Mouse (Mus musculus) neural tube, embryonic 15.5 days (tissue): ENCODE results near the gene 4430402I18Rik. TPM values are rescaled to one million over a fixed set of nuclear protein-coding genes. Genes with fewer than 3 reads are reported as not detected.

Experiments used
- ATAC-seq: fragments of 200-750 bp; cut with Nextera tagmentation; 2 replicates; pipeline ENCODE4 v1.8.0; 2017; ENCODE audit warnings: mild to moderate bottlenecking, moderate TSS enrichment, moderate library complexity; ENCODE audit not compliant: low FRiP score
- H3K27ac ChIP-seq: fragments of 300-500 bp; sonication (generic); replicated peaks from 2 replicates; pipeline ENCODE4 v1.5.1; 2015; ENCODE audit warnings: mild to moderate bottlenecking, inconsistent platforms
- H3K27me3 ChIP-seq: fragments of 300-500 bp; sonication (generic); replicated peaks from 2 replicates; pipeline ENCODE4 v1.6.1; 2015; ENCODE audit warnings: inconsistent platforms
- H3K36me3 ChIP-seq: fragments of 300-500 bp; sonication (generic); 2 replicates; pipeline ENCODE4 v1.6.1; 2015; ENCODE audit warnings: inconsistent platforms
- H3K4me1 ChIP-seq: fragments of 300-500 bp; sonication (generic); 2 replicates; pipeline ENCODE4 v1.6.1; 2015; ENCODE audit warnings: inconsistent platforms
- H3K4me2 ChIP-seq: fragments of 300-500 bp; sonication (generic); 2 replicates; pipeline ENCODE4 v1.6.1; 2015; ENCODE audit warnings: inconsistent platforms, mild to moderate bottlenecking, moderate library complexity
- H3K4me3 ChIP-seq: fragments of 300-500 bp; sonication (generic); replicated peaks from 2 replicates; pipeline ENCODE4 v1.5.1; 2015; ENCODE audit warnings: mild to moderate bottlenecking, inconsistent platforms
- H3K9ac ChIP-seq: fragments of 300-500 bp; sonication (generic); replicated peaks from 2 replicates; pipeline ENCODE4 v1.6.1; 2015; ENCODE audit warnings: mild to moderate bottlenecking, inconsistent platforms
- H3K9me3 ChIP-seq: fragments of 300-500 bp; sonication (generic); replicated peaks from 2 replicates; pipeline ENCODE4 v1.6.1; 2016; ENCODE audit warnings: inconsistent platforms
- WGBS: fragments of 180-500 bp; shearing (Covaris S2); methylation state at CpG from one replicate; pipeline ENCODE4 v1.1.7; 2015; ENCODE audit warnings: mixed read lengths; 5-methylcytosine and 5-hydroxymethylcytosine counted together
- polyA plus RNA-seq: library from polyadenylated mRNA; unstranded; fragments of >200 nt; fragmentation: Nextera tagmentation; extraction: Ambion mirVana; gene quantifications from 2 replicates; pipeline ENCODE4 v1.2.1, GENCODE M21; 2015

Gene 4430402I18Rik
- polyA plus RNA-seq, 1 experiment from 2014 or later: 0.78 TPM

DNA sequence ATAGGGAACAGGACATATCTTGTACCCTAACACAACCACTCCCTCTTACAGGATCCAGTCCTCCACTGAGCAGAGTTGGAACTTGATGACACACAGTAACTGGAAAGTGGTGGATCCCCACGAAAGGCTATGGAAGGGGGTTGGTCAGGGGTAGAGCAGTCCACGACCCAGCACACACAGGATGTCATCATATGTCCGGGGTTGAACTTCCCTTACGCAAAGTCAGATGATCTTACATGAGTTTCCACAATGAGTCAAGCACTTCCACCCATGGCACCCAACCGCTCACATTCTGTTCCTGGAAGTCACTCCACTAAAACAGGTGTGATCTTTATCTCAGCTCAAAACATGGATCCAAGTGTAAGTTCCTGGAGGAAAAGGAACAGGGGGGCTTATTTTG is 49.8 kb downstream of the 4430402I18Rik start:
- H3K4me1 ChIP-seq: no peaks in the 10 kb centered on the region
- H3K27ac ChIP-seq: no peak overlapping the region
- H3K9me3 ChIP-seq: no peaks in the 10 kb centered on the region
- H3K27me3 ChIP-seq: no peaks in the 10 kb centered on the region
- peaks cover 7% of the 10 kb centered on the region; the same call in 1 of the 2 replicates for H3K36me3 ChIP-seq
- H3K4me3 ChIP-seq: no peak overlapping the region
- ATAC-seq: no peak
- H3K9ac ChIP-seq: no peak overlapping the region
- WGBS: 89% methylated on average over 5 of the region's 5 CpGs
- no peak overlapping the region for H3K4me2 ChIP-seq

DNA sequence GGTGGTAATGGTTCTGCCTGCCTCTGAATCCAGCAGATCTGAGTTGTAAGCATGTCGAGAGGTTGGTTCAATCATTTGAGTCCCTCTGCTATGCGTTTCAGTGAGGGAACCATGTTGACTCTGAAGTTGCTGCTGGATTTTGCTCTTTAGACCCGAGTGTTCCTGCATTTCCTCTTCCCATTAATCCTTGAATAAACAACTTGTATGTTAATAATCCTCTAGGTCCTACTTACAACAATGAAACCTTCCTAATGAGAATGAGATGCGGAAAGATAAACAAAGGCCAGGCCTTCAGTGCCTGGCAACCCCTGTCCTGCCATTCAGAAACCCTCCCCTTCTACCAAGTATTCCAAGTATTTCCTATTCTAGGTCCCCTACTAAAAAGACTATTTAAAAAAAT is 51.1 kb downstream of the 4430402I18Rik start:
- Histone ChIP-seq H3K27ac (no peak overlapping the region), H3K9ac (no peak overlapping the region), H3K36me3 (peaks cover 10% of the 10 kb centered on the region), H3K27me3 (no peaks in the 10 kb centered on the region), H3K4me1 (no peaks in the 10 kb centered on the region), H3K4me3 (no peak overlapping the region), H3K9me3 (no peaks in the 10 kb centered on the region), H3K4me2 (no peak overlapping the region)
- ATAC-seq: no peak
- 70% methylated on average over 4 of the region's 4 CpGs for WGBS

DNA sequence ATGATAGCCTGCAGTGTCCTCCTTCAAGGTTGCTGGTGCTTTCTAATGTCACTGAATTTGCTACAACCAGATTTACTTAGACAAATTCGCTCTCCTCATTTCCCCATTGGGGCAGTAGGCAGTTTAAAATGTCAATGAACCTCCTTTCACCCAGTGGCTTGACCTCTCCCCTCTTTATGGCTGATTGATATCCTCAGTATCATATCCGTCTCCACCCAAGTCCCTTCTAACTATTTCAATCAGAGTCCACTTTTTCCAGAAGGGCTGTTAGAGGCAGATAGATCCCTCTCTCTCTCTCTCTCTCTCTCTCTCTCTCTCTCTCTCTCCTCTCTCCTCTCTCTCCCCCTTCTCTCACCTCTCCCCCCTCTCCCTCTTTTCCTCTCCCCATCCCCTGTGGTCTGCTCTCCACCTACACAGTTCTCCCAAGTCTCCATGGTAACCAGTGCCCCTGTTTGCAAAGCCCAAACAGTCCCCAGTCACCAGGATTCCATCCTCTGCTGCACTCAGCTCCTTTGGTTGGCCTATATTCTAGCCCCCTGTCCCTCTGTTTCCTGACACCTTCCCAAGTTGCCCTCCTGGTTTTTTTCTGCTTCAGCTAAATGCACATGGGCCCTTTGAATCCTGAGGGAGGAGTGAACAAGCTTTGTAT is 51.9 kb downstream of the 4430402I18Rik start:
- Histone ChIP-seq H3K27me3 (no peaks in the 10 kb centered on the region), H3K4me3 (no peak overlapping the region), H3K4me2 (no peak overlapping the region), H3K36me3 (peaks cover 16% of the 10 kb centered on the region), H3K9ac (no peak overlapping the region), H3K27ac (no peak overlapping the region), H3K9me3 (no peaks in the 10 kb centered on the region), H3K4me1 (no peaks in the 10 kb centered on the region)
- 65% methylated on average over 2 of the region's 2 CpGs for WGBS
- no peak for ATAC-seq

DNA sequence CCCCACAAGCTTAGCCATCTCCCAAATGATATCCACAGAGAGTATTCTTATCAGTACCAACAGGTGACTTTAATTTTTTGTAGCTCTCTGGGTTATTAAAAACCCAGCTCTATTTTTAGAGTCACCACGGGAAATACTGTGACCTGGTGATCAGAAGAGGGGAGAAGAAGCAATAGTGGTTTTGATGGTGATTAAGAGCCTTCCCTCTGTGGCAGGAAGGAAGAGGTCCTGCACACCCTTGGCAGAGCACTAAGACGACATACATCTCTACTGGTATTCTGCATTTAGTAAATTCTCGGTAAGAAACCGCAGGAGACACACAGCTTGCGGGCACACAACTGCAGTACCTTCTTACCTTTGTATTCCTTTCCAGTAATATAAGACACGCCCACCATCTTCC is 53.0 kb downstream of the 4430402I18Rik start:
- ATAC-seq: no peak
- no peak overlapping the region for H3K4me3 ChIP-seq
- WGBS: 88% methylated on average over 6 of the region's 6 CpGs

DNA sequence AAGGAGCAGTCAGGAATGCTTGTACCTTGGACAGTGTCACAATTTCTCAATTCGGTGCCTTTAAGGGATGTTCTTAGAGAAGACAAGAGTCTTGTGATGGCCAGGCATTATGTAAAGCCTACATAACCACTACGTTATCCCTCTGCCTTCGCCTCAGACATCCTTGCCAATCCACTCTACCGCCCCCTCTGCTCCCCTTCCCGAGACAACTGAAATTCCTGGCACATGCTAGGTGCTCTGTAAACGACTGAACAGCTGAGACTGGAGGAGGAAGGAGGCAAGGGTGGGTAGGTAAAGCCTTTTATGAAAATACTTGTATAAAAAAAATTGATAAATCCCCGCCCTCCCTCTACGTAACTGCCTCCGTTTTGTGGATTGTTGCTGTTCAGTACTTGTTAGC is 58.9 kb downstream of the 4430402I18Rik start:
- Histone ChIP-seq H3K9ac (no peak overlapping the region), H3K4me3 (no peak overlapping the region), H3K27me3 (no peaks in the 10 kb centered on the region), H3K4me2 (no peak overlapping the region), H3K27ac (no peak overlapping the region), H3K36me3 (peaks cover 51% of the 10 kb centered on the region), H3K9me3 (no peaks in the 10 kb centered on the region), H3K4me1 (no peaks in the 10 kb centered on the region)
- 88% methylated on average over 9 of the region's 9 CpGs for WGBS
- no peak for ATAC-seq

More for the DNA sequence above, 53.0 kb downstream of the 4430402I18Rik start:
- Histone ChIP-seq H3K27ac (no peak overlapping the region), H3K4me1 (no peaks in the 10 kb centered on the region), H3K9ac (no peak overlapping the region), H3K27me3 (no peaks in the 10 kb centered on the region), H3K9me3 (no peaks in the 10 kb centered on the region), H3K4me2 (no peak overlapping the region), H3K36me3 (peaks cover 20% of the 10 kb centered on the region)

DNA sequence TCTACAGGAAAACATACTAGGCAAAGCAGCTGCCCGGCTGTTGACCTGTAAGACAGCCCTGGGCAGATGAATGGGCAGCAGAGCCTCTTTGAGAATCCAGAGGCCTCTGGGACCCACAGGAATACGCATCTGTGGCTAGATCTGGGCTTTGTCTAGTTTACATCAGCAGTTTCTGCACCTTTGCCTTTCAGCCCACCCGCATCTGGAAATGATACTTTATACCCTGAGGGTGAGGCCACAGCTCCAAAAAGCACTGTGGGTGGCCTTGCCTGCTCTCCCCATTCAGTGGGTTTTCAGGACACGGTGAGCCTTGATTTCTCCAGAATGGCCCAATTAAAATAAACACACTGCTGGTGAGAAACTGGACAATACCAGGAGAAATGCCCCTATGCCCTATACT is 59.4 kb downstream of the 4430402I18Rik start:
- no peak for ATAC-seq
- Histone ChIP-seq H3K27me3 (no peaks in the 10 kb centered on the region), H3K36me3 (peaks cover 48% of the 10 kb centered on the region), H3K9ac (no peak overlapping the region), H3K9me3 (no peaks in the 10 kb centered on the region), H3K4me1 (no peaks in the 10 kb centered on the region), H3K27ac (no peak overlapping the region), H3K4me3 (no peak overlapping the region), H3K4me2 (no peak overlapping the region)
- WGBS: 49% methylated on average over 4 of the region's 4 CpGs

DNA sequence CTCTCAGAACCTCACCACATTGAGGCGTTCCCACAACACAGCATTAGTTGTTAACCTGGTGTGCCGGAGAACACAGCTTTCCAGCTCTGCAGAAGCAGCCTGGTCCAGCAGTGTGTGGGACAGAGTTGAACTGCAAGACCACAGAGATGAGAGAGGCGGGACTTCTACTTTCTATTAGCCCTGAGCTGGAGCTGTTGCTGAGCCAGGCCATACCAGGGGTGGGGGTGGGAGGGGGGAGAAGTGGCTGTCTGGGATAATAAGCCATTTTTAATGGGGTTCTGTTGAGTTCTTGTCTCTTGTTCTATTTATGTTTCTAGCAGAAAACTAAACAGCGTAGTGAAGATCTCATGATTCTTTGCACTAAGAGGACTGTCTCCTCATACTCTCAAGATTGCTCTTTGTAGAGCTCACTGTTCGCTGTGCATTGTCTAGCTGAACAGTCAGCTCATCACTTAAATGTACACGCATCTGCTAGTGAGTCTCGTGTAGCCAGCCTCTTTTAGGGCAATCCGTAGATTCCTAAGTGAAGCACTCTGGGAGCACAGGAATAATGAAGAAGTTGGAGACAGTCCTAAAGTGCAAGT is 64.0 kb downstream of the 4430402I18Rik start:
- Histone ChIP-seq H3K27ac (no peak overlapping the region), H3K9me3 (no peaks in the 10 kb centered on the region), H3K9ac (no peak overlapping the region), H3K27me3 (no peaks in the 10 kb centered on the region), H3K4me3 (no peak overlapping the region), H3K36me3 (peaks cover 28% of the 10 kb centered on the region), H3K4me1 (peaks cover 5% of the 10 kb centered on the region; the same call in 1 of the 2 replicates), H3K4me2 (no peak overlapping the region)
- 87% methylated on average over 8 of the region's 8 CpGs for WGBS
- ATAC-seq: no peak

DNA sequence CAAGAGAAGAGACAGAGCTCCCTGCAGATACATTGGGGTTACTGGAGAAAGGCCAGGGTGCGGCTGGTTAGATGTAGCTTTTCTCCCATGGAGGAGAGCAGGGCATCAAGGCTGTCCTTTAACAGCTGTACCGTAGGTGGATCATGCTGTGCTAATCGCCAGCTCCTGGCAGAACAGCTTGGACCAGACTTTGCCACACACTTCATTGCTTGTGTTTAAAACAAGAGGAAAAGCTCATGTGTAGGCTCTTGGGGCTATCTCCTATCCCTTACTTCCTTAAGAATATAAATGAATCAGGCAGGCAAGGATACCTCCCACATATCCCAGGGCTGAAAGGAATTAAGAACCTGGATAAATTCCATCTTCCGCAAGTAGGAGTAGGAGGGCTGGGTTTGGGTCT is 64.8 kb downstream of the 4430402I18Rik start:
- ATAC-seq: no peak

DNA sequence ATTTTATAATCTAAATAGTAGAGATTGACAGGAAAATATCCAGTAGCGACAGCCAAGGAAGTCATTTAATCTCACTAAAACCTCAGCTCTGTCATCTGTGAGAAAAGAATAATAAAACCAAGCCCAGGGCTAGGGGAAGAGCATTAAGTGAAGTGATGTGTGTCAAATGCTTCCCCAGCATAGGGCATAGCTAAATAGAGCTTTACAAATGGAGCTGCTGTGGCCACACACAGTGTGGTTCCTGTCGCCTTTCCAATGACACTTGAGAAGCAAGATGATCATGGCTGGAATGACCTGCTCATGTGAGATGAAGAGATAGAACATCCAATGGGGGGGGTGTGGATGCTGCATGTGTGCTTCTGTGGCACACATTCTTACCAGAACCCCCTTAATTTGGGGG is 65.5 kb downstream of the 4430402I18Rik start:
- no peak overlapping the region for H3K4me3 ChIP-seq
- H3K27me3 ChIP-seq: no peaks in the 10 kb centered on the region
- no peaks in the 10 kb centered on the region for H3K9me3 ChIP-seq
- peak; percentile 58; the same call in 1 of the 2 replicates for ATAC-seq
- WGBS: 37% methylated on average over 2 of the region's 2 CpGs
- peak overlapping the region; percentile 54 for H3K27ac ChIP-seq
- no peak overlapping the region for H3K9ac ChIP-seq
- peaks cover 5% of the 10 kb centered on the region; the same call in 1 of the 2 replicates for H3K4me1 ChIP-seq
- H3K36me3 ChIP-seq: peaks cover 25% of the 10 kb centered on the region
- no peak overlapping the region for H3K4me2 ChIP-seq

More for the DNA sequence above, 64.8 kb downstream of the 4430402I18Rik start:
- Histone ChIP-seq H3K27ac (peak overlapping the region; percentile 54; the same call in 1 of the 2 replicates), H3K4me2 (no peak overlapping the region), H3K4me3 (no peak overlapping the region), H3K9ac (no peak overlapping the region), H3K36me3 (peaks cover 28% of the 10 kb centered on the region), H3K27me3 (no peaks in the 10 kb centered on the region), H3K9me3 (no peaks in the 10 kb centered on the region), H3K4me1 (peaks cover 5% of the 10 kb centered on the region; the same call in 1 of the 2 replicates)
- 87% methylated on average over 4 of the region's 4 CpGs for WGBS

DNA sequence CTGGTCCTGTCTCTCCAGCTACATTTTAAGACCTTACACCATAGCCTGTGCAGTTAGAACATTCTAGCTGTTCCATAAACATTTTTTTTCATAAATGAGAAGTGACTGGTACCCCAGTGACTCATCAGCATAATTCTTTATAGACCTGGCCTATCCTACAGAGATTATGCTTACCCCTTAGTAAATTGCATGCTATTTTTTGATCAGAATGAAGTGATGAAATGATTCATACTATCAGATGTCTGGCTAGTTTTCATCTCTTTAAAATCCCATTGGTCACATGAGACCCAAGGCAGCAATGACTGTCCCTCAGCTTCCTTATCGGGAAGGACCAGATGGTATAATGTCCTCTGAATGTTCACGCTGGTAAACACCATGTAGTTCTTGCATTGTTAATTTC is 66.8 kb downstream of the 4430402I18Rik start:
- H3K4me2 ChIP-seq: no peak overlapping the region
- H3K9me3 ChIP-seq: no peaks in the 10 kb centered on the region
- H3K36me3 ChIP-seq: peaks cover 13% of the 10 kb centered on the region
- no peak for ATAC-seq
- WGBS: 78% methylated on average over 2 of the region's 2 CpGs
- H3K9ac ChIP-seq: no peak overlapping the region
- no peaks in the 10 kb centered on the region for H3K27me3 ChIP-seq
- no peak overlapping the region for H3K4me3 ChIP-seq
- no peak overlapping the region for H3K27ac ChIP-seq
- peaks cover 8% of the 10 kb centered on the region for H3K4me1 ChIP-seq

DNA sequence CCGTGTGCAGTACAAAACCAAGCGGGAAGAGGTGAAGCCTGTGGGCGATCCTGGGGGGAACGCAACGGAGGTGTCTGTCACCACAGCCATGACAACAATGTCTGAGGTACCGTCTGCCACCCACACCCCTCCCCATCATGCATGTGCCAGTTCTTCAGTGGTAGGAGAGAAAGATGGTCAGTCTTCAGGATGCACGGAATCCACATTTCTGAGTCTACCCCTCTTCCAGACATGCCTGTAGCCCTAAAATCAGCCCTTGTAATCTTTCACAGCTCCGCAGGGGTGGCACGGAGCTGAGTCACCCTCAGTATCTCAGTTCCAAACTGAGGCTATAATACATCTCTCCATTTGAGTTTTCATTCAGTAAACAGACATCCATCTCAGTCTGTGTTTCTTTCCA is 70.1 kb downstream of the 4430402I18Rik start:
- H3K27me3 ChIP-seq: no peaks in the 10 kb centered on the region
- no peak overlapping the region for H3K27ac ChIP-seq
- no peak overlapping the region for H3K4me3 ChIP-seq
- peaks cover 8% of the 10 kb centered on the region for H3K4me1 ChIP-seq
- H3K9ac ChIP-seq: no peak overlapping the region
- H3K9me3 ChIP-seq: no peaks in the 10 kb centered on the region
- ATAC-seq: no peak
- H3K36me3 ChIP-seq: no peaks in the 10 kb centered on the region
- WGBS: 81% methylated on average over 9 of the region's 9 CpGs
- no peak overlapping the region for H3K4me2 ChIP-seq

DNA sequence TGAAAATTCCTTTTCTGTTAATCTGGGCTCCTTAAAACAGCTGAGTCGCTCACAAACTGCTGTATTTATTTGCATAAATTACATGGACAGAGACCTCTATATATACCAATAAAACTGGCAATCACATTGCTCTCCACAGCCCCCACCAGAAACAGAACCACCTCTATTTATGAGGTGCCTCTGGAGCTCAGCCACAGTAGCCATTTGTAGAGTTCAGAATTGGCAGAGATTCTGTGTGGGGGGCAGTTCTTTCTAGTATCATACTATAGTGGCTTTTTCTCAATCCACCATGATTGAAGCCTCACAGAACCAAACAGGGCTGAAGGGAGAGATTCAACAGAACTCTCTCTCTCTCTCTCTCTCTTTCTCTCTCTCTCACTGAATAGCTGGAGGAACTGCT is 71.0 kb downstream of the 4430402I18Rik start:
- Histone ChIP-seq H3K4me1 (peaks cover 5% of the 10 kb centered on the region; the same call in 1 of the 2 replicates), H3K4me3 (no peak overlapping the region), H3K27me3 (no peaks in the 10 kb centered on the region), H3K9ac (no peak overlapping the region), H3K9me3 (no peaks in the 10 kb centered on the region), H3K4me2 (no peak overlapping the region), H3K36me3 (no peaks in the 10 kb centered on the region), H3K27ac (peak overlapping the region; percentile 34; the same call in 1 of the 2 replicates)
- peak; percentile 21; the same call in 1 of the 2 replicates for ATAC-seq
- WGBS: 41% methylated on average over 1 of the region's 1 CpGs
